Mouse (Mus musculus): Measurements from ENCODE around the gene Tec. TPM values are rescaled to one million over a fixed set of nuclear protein-coding genes. Genes with fewer than 3 reads are reported as not detected.

The Tec gene
- total and polyA plus RNA-seq, 2 experiments from 2014 or later: 2.3 to 3.9 TPM

GRCm38 (mm10) chr5:72816491-72816890, 51.8 kb downstream of the Tec start:
- Histone ChIP-seq H3K27ac (ENCODE audit: low read depth, low read length) (no peak overlapping the region), H3K4me3 (ENCODE audit: low read depth, low read length) (no peak overlapping the region), H3K4me1 (ENCODE audit: insufficient read depth, low read length) (no peaks in the 10 kb centered on the region), H3K27me3 (ENCODE audit: insufficient read depth, low read length) (no peaks in the 10 kb centered on the region), H3K9me3 (ENCODE audit: low read length) (no peaks in the 10 kb centered on the region), H3K9ac (replicated peaks; ENCODE audit: low read length, poor library complexity, severe bottlenecking) (no peak overlapping the region), H3K36me3 (ENCODE audit: insufficient read depth, low read length) (no peaks in the 10 kb centered on the region), H3K4me2 (ENCODE audit: low read depth, low read length, poor library complexity, severe bottlenecking) (no peak overlapping the region)
- DNase-seq (ENCODE audit: low spot score) (no peak), ATAC-seq (ENCODE audit: low FRiP score) (no peak)
- 33% methylated on average over 2 of the region's 2 CpGs for WGBS
- no peak for TF ChIP-seq CTCF (IDR thresholded peaks at IDR 0.05)

DNA sequence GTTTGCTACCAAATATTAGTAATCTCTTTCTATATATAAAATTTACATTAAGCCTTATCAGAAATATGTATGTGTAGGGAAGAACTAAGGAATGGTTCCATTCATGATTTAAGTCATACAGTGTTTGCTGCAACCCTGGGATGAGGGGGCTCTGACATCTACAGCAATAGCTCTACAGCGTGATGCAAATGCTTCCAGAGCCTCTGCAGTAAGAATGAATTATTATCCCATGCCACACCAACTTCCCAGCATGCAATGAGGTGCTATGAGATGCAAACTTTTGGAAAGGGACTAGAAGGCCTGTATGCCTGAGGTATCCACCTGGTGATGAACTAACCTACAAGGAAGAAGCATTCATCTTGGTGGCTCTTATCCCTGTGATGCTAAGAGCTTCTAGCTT, 52.2 kb downstream of the Tec start:
- H3K36me3 ChIP-seq (ENCODE audit: insufficient read depth, low read length): no peaks in the 10 kb centered on the region
- no peak overlapping the region for H3K4me3 ChIP-seq (ENCODE audit: low read depth, low read length)
- no peak overlapping the region for H3K27ac ChIP-seq (ENCODE audit: low read depth, low read length)
- H3K9ac ChIP-seq (replicated peaks; ENCODE audit: low read length, poor library complexity, severe bottlenecking): no peak overlapping the region
- TF ChIP-seq CTCF (IDR thresholded peaks at IDR 0.05): no peak
- 95% methylated on average over 1 of the region's 1 CpGs for WGBS
- no peaks in the 10 kb centered on the region for H3K4me1 ChIP-seq (ENCODE audit: insufficient read depth, low read length)
- no peaks in the 10 kb centered on the region for H3K27me3 ChIP-seq (ENCODE audit: insufficient read depth, low read length)
- DNase-seq (ENCODE audit: low spot score) (no peak), ATAC-seq (ENCODE audit: low FRiP score) (no peak)
- H3K4me2 ChIP-seq (ENCODE audit: low read depth, low read length, poor library complexity, severe bottlenecking): no peak overlapping the region
- no peaks in the 10 kb centered on the region for H3K9me3 ChIP-seq (ENCODE audit: low read length)

DNA sequence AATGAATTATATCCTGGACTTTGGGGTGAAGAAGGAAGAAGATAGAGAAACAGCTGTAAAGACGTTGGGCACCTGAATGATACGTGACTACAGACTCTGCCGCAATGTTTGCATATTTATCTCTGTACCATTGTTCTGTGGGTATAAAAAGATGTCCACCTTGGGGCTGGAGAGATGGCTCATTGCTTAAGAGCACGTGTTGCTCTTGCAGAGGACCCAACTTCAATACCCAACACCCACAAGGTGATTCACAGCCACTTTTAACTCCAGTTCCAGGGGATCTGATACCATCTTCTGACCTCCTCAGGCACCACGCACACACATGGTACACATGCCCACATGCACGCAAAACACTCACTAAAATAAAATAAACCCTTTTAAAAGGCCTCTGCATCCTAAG, 52.9 kb downstream of the Tec start:
- 93% methylated on average over 6 of the region's 6 CpGs for WGBS
- no peaks in the 10 kb centered on the region for H3K4me1 ChIP-seq (ENCODE audit: insufficient read depth, low read length)
- H3K27ac ChIP-seq (ENCODE audit: low read depth, low read length): no peak overlapping the region
- no peaks in the 10 kb centered on the region for H3K9me3 ChIP-seq (ENCODE audit: low read length)
- H3K27me3 ChIP-seq (ENCODE audit: insufficient read depth, low read length): no peaks in the 10 kb centered on the region
- no peak overlapping the region for H3K4me2 ChIP-seq (ENCODE audit: low read depth, low read length, poor library complexity, severe bottlenecking)
- H3K4me3 ChIP-seq (ENCODE audit: low read depth, low read length): no peak overlapping the region
- no peak for DNase-seq (ENCODE audit: low spot score)
- no peak overlapping the region for H3K9ac ChIP-seq (replicated peaks; ENCODE audit: low read length, poor library complexity, severe bottlenecking)
- no peak for ATAC-seq (ENCODE audit: low FRiP score)
- no peak for TF ChIP-seq CTCF (IDR thresholded peaks at IDR 0.05)
- no peaks in the 10 kb centered on the region for H3K36me3 ChIP-seq (ENCODE audit: insufficient read depth, low read length)

DNA sequence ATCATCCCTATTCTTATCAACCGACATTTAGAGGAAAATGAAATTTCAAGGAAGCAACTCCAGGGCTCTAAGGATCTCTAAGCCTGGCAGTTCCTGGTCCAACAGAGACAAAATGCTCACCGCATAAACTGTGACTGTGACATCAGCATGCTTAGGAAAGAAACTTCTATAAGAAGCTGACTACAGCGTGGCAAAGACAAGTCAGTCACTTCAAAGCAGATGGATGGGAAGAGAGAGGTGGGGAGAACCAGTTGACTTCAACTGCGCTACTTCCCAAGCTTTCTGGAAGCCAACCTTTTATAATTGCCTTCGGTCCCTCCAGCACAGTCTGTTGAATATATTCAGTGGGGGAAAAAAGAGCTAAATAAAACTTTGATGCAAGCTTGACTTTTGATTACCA, 54.2 kb downstream of the Tec start:
- Histone ChIP-seq H3K27ac (ENCODE audit: low read depth, low read length) (no peak overlapping the region), H3K9ac (replicated peaks; ENCODE audit: low read length, poor library complexity, severe bottlenecking) (no peak overlapping the region), H3K9me3 (ENCODE audit: low read length) (no peaks in the 10 kb centered on the region), H3K4me3 (ENCODE audit: low read depth, low read length) (no peak overlapping the region), H3K4me1 (ENCODE audit: insufficient read depth, low read length) (no peaks in the 10 kb centered on the region), H3K27me3 (ENCODE audit: insufficient read depth, low read length) (no peaks in the 10 kb centered on the region), H3K36me3 (ENCODE audit: insufficient read depth, low read length) (no peaks in the 10 kb centered on the region), H3K4me2 (ENCODE audit: low read depth, low read length, poor library complexity, severe bottlenecking) (no peak overlapping the region)
- TF ChIP-seq CTCF (IDR thresholded peaks at IDR 0.05): no peak
- DNase-seq (ENCODE audit: low spot score) (no peak), ATAC-seq (ENCODE audit: low FRiP score) (no peak)
- WGBS: 57% methylated on average over 5 of the region's 5 CpGs

DNA sequence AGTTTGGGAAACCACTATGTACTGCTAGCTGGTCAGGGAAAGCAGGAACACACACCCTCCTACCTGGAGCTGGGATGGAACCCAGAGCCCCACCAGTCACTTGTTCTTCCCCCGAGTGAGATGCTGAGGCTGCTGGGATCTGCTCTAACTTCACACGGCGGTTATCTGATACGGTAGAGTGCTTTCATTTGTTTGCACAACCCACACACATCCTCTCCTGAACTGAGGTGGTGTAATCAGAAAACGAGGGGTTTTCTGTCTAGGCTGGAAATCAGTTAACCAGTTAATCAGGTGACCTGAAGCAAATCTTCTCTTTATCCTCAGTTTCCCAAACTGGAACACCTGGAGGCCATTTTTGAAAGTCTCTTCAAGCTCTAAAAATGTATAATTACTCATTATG, 55.4 kb downstream of the Tec start:
- no peak for ATAC-seq (ENCODE audit: low FRiP score)
- Histone ChIP-seq H3K9ac (replicated peaks; ENCODE audit: low read length, poor library complexity, severe bottlenecking) (no peak overlapping the region), H3K9me3 (ENCODE audit: low read length) (no peaks in the 10 kb centered on the region), H3K27ac (ENCODE audit: low read depth, low read length) (no peak overlapping the region), H3K4me3 (ENCODE audit: low read depth, low read length) (no peak overlapping the region), H3K36me3 (ENCODE audit: insufficient read depth, low read length) (no peaks in the 10 kb centered on the region), H3K27me3 (ENCODE audit: insufficient read depth, low read length) (no peaks in the 10 kb centered on the region), H3K4me2 (ENCODE audit: low read depth, low read length, poor library complexity, severe bottlenecking) (no peak overlapping the region), H3K4me1 (ENCODE audit: insufficient read depth, low read length) (no peaks in the 10 kb centered on the region)
- DNase-seq (ENCODE audit: low spot score): no peak
- 58% methylated on average over 5 of the region's 5 CpGs for WGBS
- TF ChIP-seq CTCF (IDR thresholded peaks at IDR 0.05): no peak

GRCm38 (mm10) chr5:72812328-72812727, 56.0 kb downstream of the Tec start:
- Histone ChIP-seq H3K9me3 (ENCODE audit: low read length) (no peaks in the 10 kb centered on the region), H3K4me1 (ENCODE audit: insufficient read depth, low read length) (no peaks in the 10 kb centered on the region), H3K36me3 (ENCODE audit: insufficient read depth, low read length) (no peaks in the 10 kb centered on the region), H3K27me3 (ENCODE audit: insufficient read depth, low read length) (no peaks in the 10 kb centered on the region), H3K4me2 (ENCODE audit: low read depth, low read length, poor library complexity, severe bottlenecking) (no peak overlapping the region), H3K27ac (ENCODE audit: low read depth, low read length) (no peak overlapping the region), H3K9ac (replicated peaks; ENCODE audit: low read length, poor library complexity, severe bottlenecking) (no peak overlapping the region), H3K4me3 (ENCODE audit: low read depth, low read length) (no peak overlapping the region)
- WGBS: 87% methylated on average over 3 of the region's 3 CpGs
- DNase-seq (ENCODE audit: low spot score) (no peak), ATAC-seq (ENCODE audit: low FRiP score) (no peak)
- no peak for TF ChIP-seq CTCF (IDR thresholded peaks at IDR 0.05)

Data from midbrain, postnatal 0 days (tissue).